ENCODE assay signal across 11 mouse cellular contexts in the genomic region with DNA sequence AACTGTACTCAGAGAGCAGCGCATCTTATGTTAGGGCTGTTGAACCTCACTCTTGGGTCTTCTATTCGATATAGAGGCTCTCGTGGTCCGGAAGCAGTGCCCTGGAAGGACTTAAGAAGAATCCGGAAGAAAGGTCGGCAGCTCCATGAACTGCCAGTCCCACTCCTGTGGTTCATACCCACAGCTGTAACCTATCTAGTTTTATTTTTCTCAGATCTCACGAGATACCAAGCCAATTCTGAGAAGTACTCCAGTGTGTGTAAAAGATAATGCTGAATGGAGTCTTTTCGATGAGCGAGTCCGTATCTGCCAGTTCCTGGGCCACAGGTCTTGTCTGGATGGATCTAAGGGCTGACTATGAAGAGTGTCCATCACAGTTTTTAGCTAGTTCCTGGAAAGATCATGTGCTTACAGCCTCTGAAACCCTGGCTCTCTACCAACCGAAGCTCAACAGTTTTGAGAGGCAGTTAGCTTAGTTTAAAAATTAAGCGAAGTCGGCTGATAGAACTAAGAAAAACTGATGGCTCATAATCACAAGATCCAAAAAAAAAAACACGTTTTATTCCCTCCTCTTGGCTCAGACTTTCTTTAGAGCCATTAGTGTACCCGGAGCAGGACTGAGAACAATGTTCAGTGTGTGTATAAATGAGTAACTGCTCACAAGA.
DNase-seq lines count a peak whose midpoint lies in the region; ATAC-seq and TF ChIP-seq lines count a peak whose summit lies in the region.
"Had no signal": no experiment of that assay in that cellular context is flagged by ENCODE, and none has a peak within 500 bp of the region (broad histone marks: within the 10 kb centered on the region; RNA-seq: fewer than 3 reads in every experiment).

No protein-coding gene starts in this region.

- no peaks in the 10 kb centered on the region for H3K9me3 ChIP-seq in forebrain, postnatal 0 days (ENCODE audit: low read length)
- H3K9me3 ChIP-seq in forebrain, embryonic 15.5 days = no peaks in the 10 kb centered on the region
- H3K9me3 ChIP-seq in MEL (replicated peaks; ENCODE audit: insufficient read depth, low read length) = no peaks in the 10 kb centered on the region
- H3K9me3 ChIP-seq in liver, embryonic 11.5 days (ENCODE audit: control insufficient read depth, low read length) = no peaks in the 10 kb centered on the region
- H3K9me3 ChIP-seq in hindbrain, postnatal 0 days (ENCODE audit: low read length) = no peaks in the 10 kb centered on the region

- DNase-seq in forebrain, postnatal 0 days = no peak
- DNase-seq in MEL (ENCODE audit: low read depth, low spot score) = peak; percentile 92
- no peak for DNase-seq in liver, embryonic 11.5 days (ENCODE audit: low spot score)
- DNase-seq in cerebellum, postnatal 36 days = no peak
- DNase-seq in hindbrain, postnatal 0 days (ENCODE audit: low spot score) = no peak
- no peak for DNase-seq in adrenal gland, postnatal 14 days
- DNase-seq: adrenal gland, postnatal 25 days; cerebellum, postnatal 10 days; thymus, postnatal 36 days had no signal

- peak; percentile 47; the same call in 1 of the 2 replicates for ATAC-seq in forebrain, postnatal 0 days
- ATAC-seq in forebrain, embryonic 15.5 days (replicated peaks) = no peak
- peak; percentile 60; the same call in 1 of the 2 replicates for ATAC-seq in erythroblast, adult 5-6 weeks (replicated peaks; ENCODE audit: low FRiP score, poor library complexity, severe bottlenecking)
- ATAC-seq in liver, embryonic 11.5 days (replicated peaks; ENCODE audit: low FRiP score) = peak; percentile 91
- no peak for ATAC-seq in hindbrain, postnatal 0 days

- no peaks in the 10 kb centered on the region for H3K36me3 ChIP-seq in forebrain, postnatal 0 days (ENCODE audit: insufficient read depth)
- H3K36me3 ChIP-seq in forebrain, embryonic 15.5 days = no peaks in the 10 kb centered on the region
- peaks cover 0 to 19% of the 10 kb centered on the region in 2 experiments; a peak in 2 of 4 replicates for H3K36me3 ChIP-seq in MEL (ENCODE audit: control insufficient read depth in 1 of 2, insufficient read depth in 2 of 2, low read length in 2 of 2)
- no peaks in the 10 kb centered on the region for H3K36me3 ChIP-seq in liver, embryonic 11.5 days (ENCODE audit: control insufficient read depth, insufficient read depth, low read length)
- no peaks in the 10 kb centered on the region for H3K36me3 ChIP-seq in hindbrain, postnatal 0 days (ENCODE audit: insufficient read depth, low read length)

- H3K27me3 ChIP-seq in forebrain, postnatal 0 days (ENCODE audit: insufficient read depth, low read length) = no peaks in the 10 kb centered on the region
- H3K27me3 ChIP-seq in forebrain, embryonic 15.5 days = no peaks in the 10 kb centered on the region
- H3K27me3 ChIP-seq in MEL (ENCODE audit: control insufficient read depth in 1 of 2, insufficient read depth in 2 of 2, low read length in 2 of 2) = no peaks in the 10 kb centered on the region
- no peaks in the 10 kb centered on the region for H3K27me3 ChIP-seq in liver, embryonic 11.5 days (replicated peaks; ENCODE audit: control insufficient read depth, insufficient read depth, low read length)
- H3K27me3 ChIP-seq in hindbrain, postnatal 0 days (ENCODE audit: insufficient read depth, low read length) = no peaks in the 10 kb centered on the region

- H3K27ac ChIP-seq in forebrain, postnatal 0 days (ENCODE audit: low read depth, low read length) = no peak overlapping the region
- H3K27ac ChIP-seq in forebrain, embryonic 15.5 days (replicated peaks) = no peak overlapping the region
- H3K27ac ChIP-seq in MEL (ENCODE audit: control insufficient read depth, low read depth, low read length) = peak overlapping the region; percentile 94
- no peak overlapping the region for H3K27ac ChIP-seq in liver, embryonic 11.5 days (ENCODE audit: low read depth, low read length)
- H3K27ac ChIP-seq in hindbrain, postnatal 0 days = no peak overlapping the region; the same call in 1 of the 2 replicates

- no peaks in the 10 kb centered on the region for H3K4me1 ChIP-seq in forebrain, postnatal 0 days (ENCODE audit: insufficient read depth)
- H3K4me1 ChIP-seq in forebrain, embryonic 15.5 days = no peaks in the 10 kb centered on the region; the same call in 1 of the 2 replicates
- H3K4me1 ChIP-seq in MEL (ENCODE audit: control insufficient read depth in 1 of 2, insufficient read depth in 2 of 2, low read length in 2 of 2) = peaks cover 3 to 15% of the 10 kb centered on the region in 2 experiments; a peak in 2 of 4 replicates
- H3K4me1 ChIP-seq in liver, embryonic 11.5 days (replicated peaks; ENCODE audit: control insufficient read depth, insufficient read depth, low read length) = peaks cover 3% of the 10 kb centered on the region; the same call in 1 of the 2 replicates
- no peaks in the 10 kb centered on the region for H3K4me1 ChIP-seq in hindbrain, postnatal 0 days (ENCODE audit: insufficient read depth, low read length)

- TF ChIP-seq EP300 in MEL (IDR thresholded peaks at IDR 0.05; ENCODE audit: low read depth in 1 of 2, low read length in 2 of 2) = peak; percentile 56 to 86; a peak in 3 of 4 replicates

- TF ChIP-seq CTCF in forebrain, postnatal 0 days (IDR thresholded peaks at IDR 0.05; ENCODE audit: low read depth) = no peak
- TF ChIP-seq CTCF in MEL (IDR thresholded peaks at IDR 0.05 in 2 of 3, conservative IDR thresholded peaks at IDR 0.05 in 1 of 3; ENCODE audit: control insufficient read depth in 1 of 3, insufficient read depth in 1 of 3, low read depth in 2 of 3, low read length in 3 of 3, poor library complexity in 1 of 3, severe bottlenecking in 1 of 3) = no peak
- TF ChIP-seq CTCF in hindbrain, postnatal 0 days (IDR thresholded peaks at IDR 0.05; ENCODE audit: low read depth) = no peak

- H3K79me2 ChIP-seq in MEL (ENCODE audit: control insufficient read depth, insufficient read depth, low read length, poor library complexity) = no peaks in the 10 kb centered on the region; the same call in 1 of the 2 replicates

- WGBS in forebrain, postnatal 0 days = 65% methylated on average over 15 of the region's 15 CpGs
- WGBS in forebrain, embryonic 15.5 days = 71% methylated on average over 15 of the region's 15 CpGs
- WGBS in liver, embryonic 11.5 days = 73% methylated on average over 15 of the region's 15 CpGs
- WGBS in hindbrain, postnatal 0 days = 80% methylated on average over 15 of the region's 15 CpGs

- TF ChIP-seq POLR2A in MEL (IDR thresholded peaks at IDR 0.05; ENCODE audit: control insufficient read depth in 1 of 2, insufficient read depth in 1 of 2, low read depth in 1 of 2, low read length in 2 of 2, poor library complexity in 1 of 2) = peak; percentile 60 to 72; a peak in 3 of 4 replicates

- no peak overlapping the region for H3K4me2 ChIP-seq in forebrain, postnatal 0 days (ENCODE audit: low read depth)
- H3K4me2 ChIP-seq in forebrain, embryonic 15.5 days (replicated peaks) = no peak overlapping the region
- H3K4me2 ChIP-seq in liver, embryonic 11.5 days = no peak overlapping the region
- H3K4me2 ChIP-seq in hindbrain, postnatal 0 days (ENCODE audit: low read depth, low read length) = no peak overlapping the region

- TF ChIP-seq RAD21 in MEL (IDR thresholded peaks at IDR 0.05; ENCODE audit: low read depth, low read length) = no peak

- no peak overlapping the region for H3K9ac ChIP-seq in forebrain, postnatal 0 days
- no peak overlapping the region for H3K9ac ChIP-seq in forebrain, embryonic 15.5 days (replicated peaks)
- peak overlapping the region; percentile 55 for H3K9ac ChIP-seq in MEL (ENCODE audit: control insufficient read depth, low read depth, low read length, poor library complexity, severe bottlenecking)
- no peak overlapping the region for H3K9ac ChIP-seq in liver, embryonic 11.5 days (ENCODE audit: low read depth, low read length)
- H3K9ac ChIP-seq in hindbrain, postnatal 0 days (replicated peaks; ENCODE audit: low read length) = no peak overlapping the region

- no peak overlapping the region for H3K4me3 ChIP-seq in forebrain, postnatal 0 days (ENCODE audit: low read depth, low read length)
- no peak overlapping the region for H3K4me3 ChIP-seq in forebrain, embryonic 15.5 days
- peak overlapping the region; percentile 33 to 42 for H3K4me3 ChIP-seq in MEL (ENCODE audit: control insufficient read depth in 1 of 2, insufficient read depth in 1 of 2, low read depth in 2 of 2, low read length in 2 of 2)
- no peak overlapping the region for H3K4me3 ChIP-seq in liver, embryonic 11.5 days (ENCODE audit: low read depth, low read length)
- H3K4me3 ChIP-seq in hindbrain, postnatal 0 days (ENCODE audit: low read length) = no peak overlapping the region

TF ChIP-seq in MEL, 35 proteins besides CTCF, POLR2A, EP300 and RAD21 (continues in another document):
- no peak for TF ChIP-seq JUND (IDR thresholded peaks at IDR 0.05; ENCODE audit: low read depth, low read length)
- peak; percentile 55; the same call in 1 of the 2 replicates for TF ChIP-seq POLR2AphosphoS2 (IDR thresholded peaks at IDR 0.05; ENCODE audit: low read length)
- peak; percentile 58 for TF ChIP-seq MAX (IDR thresholded peaks at IDR 0.05; ENCODE audit: low read length)
- TF ChIP-seq MXI1 (IDR thresholded peaks at IDR 0.05; ENCODE audit: low read depth, low read length) = no peak; the same call in 1 of the 2 replicates
- peak; percentile 82 for TF ChIP-seq TCF12 (IDR thresholded peaks at IDR 0.05; ENCODE audit: low read depth, low read length)
- peak; percentile 92 for TF ChIP-seq ELF1 (IDR thresholded peaks at IDR 0.05; ENCODE audit: low read depth, low read length)
- peak; percentile 81 for TF ChIP-seq SIN3A (IDR thresholded peaks at IDR 0.05; ENCODE audit: low read length)
- TF ChIP-seq MYC (IDR thresholded peaks at IDR 0.05; ENCODE audit: low read depth, low read length) = peak; percentile 63
- TF ChIP-seq MEF2A (IDR thresholded peaks at IDR 0.05; ENCODE audit: extremely low read depth, insufficient replicate concordance, low read depth, low read length, poor library complexity, severe bottlenecking) = no peak
- TF ChIP-seq NRF1 (IDR thresholded peaks at IDR 0.05; ENCODE audit: insufficient read depth, low read depth, low read length, poor library complexity, severe bottlenecking) = no peak
- TF ChIP-seq ZMIZ1 (IDR thresholded peaks at IDR 0.05; ENCODE audit: low read depth, low read length) = no peak
- no peak for TF ChIP-seq MAFK (IDR thresholded peaks at IDR 0.05; ENCODE audit: borderline replicate concordance, low read depth, low read length)
- peak; percentile 83 for TF ChIP-seq HCFC1 (IDR thresholded peaks at IDR 0.05; ENCODE audit: low read depth, low read length)
- TF ChIP-seq USF1 (IDR thresholded peaks at IDR 0.05; ENCODE audit: low read depth, low read length) = 0 out of 2 replicates have a peak, but pooled peaks have one; percentile 22
- peak; percentile 86 for TF ChIP-seq GATA1 (IDR thresholded peaks at IDR 0.05; ENCODE audit: low read depth, low read length)
- peak; percentile 79 for TF ChIP-seq CHD2 (IDR thresholded peaks at IDR 0.05; ENCODE audit: low read length)
- no peak for TF ChIP-seq E2F4 (IDR thresholded peaks at IDR 0.05; ENCODE audit: borderline replicate concordance, low read depth, low read length)
- peak; percentile 39; the same call in 1 of the 2 replicates for TF ChIP-seq RCOR1 (IDR thresholded peaks at IDR 0.05; ENCODE audit: low read depth, low read length)
- peak; percentile 95 for TF ChIP-seq ETS1 (IDR thresholded peaks at IDR 0.05; ENCODE audit: low read depth, low read length)

Comparison
In these comparisons a context has a peak if more than half of its experiments do, and no peak if none do; other contexts are left out.
1. ATAC-seq: peak in forebrain, postnatal 0 days (single experiment), erythroblast, adult 5-6 weeks (single experiment) and liver, embryonic 11.5 days (single experiment); none in forebrain, embryonic 15.5 days (single experiment) and hindbrain, postnatal 0 days (single experiment).
2. H3K4me3 ChIP-seq: peak in MEL (2 of 2); none in forebrain, postnatal 0 days (single experiment), forebrain, embryonic 15.5 days (single experiment), liver, embryonic 11.5 days (single experiment) and hindbrain, postnatal 0 days (single experiment).